Mouse (Mus musculus): ENCODE results near the gene Pycr1. TPM values are rescaled to one million over a fixed set of nuclear protein-coding genes. Genes with fewer than 3 reads are reported as not detected.

Gene Pycr1
- 18.5 and 21.2 TPM in 2 replicates for polyA plus RNA-seq (2014; fragmentation: Nextera tagmentation; extraction: Ambion mirVana)

DNA sequence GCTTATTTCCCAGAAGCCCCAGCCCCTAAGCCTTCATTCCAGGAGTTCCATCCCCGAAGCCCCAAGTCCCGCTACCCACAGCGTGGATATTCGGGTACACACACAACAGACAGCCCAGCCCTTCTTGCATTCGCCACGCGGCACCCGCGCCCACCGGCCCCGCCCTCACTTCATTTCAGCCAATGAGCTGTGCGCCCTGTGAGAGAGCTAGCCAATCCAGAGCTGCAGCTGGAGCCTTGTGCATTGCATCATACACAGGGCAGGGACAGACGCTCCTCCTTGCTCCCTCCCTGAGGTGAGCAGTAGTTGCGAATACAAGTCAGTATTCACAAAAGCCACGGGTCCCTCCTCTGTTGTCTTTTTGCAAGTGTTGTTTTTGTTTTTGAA lies at the start of gene Pycr1:
Gene Pycr1, minus strand, starts transcription at position 169 of the 387 bp plus-strand sequence.
- WGBS, result under 1% methylated on average over 15 of the region's 15 CpGs
- 0 out of 2 replicates have a peak within 1 kb of the TSS, but pooled peaks have one; percentile 13 for H3K27ac ChIP-seq (ENCODE audit: low read depth, low read length)
- H3K4me2 ChIP-seq, result peak within 1 kb of the TSS; percentile 81
- H3K36me3 ChIP-seq (ENCODE audit: control insufficient read depth, insufficient read depth, low read length), result no peaks in the 10 kb centered on the region
- DNase-seq (ENCODE audit: low spot score) (peak; percentile 96), ATAC-seq (replicated peaks; ENCODE audit: low FRiP score) (peak; percentile 99)
- H3K4me1 ChIP-seq (replicated peaks; ENCODE audit: control insufficient read depth, insufficient read depth, low read length), result peaks cover 23% of the 10 kb centered on the region
- peaks cover 23% of the 10 kb centered on the region for H3K27me3 ChIP-seq (replicated peaks; ENCODE audit: control insufficient read depth, insufficient read depth, low read length)
- H3K9ac ChIP-seq (ENCODE audit: low read depth, low read length), result peak within 1 kb of the TSS; percentile 56
- no peaks in the 10 kb centered on the region for H3K9me3 ChIP-seq (ENCODE audit: control insufficient read depth, low read length)
- peak within 1 kb of the TSS; percentile 50 for H3K4me3 ChIP-seq (ENCODE audit: low read depth, low read length)

DNA sequence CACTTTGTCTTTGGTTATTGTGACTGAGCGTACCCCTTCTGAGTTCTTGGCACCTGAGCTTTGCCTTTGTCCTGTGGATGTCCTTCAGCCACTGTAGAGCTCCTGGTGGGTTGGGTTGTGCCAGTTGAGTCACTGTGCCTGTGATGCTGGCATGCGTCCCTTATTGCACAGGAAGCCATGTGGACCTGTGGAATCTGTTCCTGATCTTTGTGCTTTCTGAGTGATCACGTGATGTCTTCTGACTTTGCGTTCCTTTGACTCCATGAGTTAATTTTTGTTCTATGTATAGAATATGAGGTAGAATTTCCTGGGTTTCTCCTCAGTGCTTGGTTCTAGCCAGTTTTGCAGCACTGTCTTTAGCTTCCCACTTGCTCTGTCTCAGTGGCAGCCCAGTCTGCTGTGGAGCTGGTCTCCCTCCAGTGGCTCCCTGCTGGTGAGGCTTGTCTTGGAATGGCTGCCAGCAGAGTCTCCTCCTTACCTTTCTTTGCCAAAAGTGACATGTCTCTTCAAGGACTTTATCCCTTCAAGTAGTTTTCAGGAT lies 49.0 kb upstream of the Pycr1 start:
- H3K9me3 ChIP-seq (ENCODE audit: control insufficient read depth, low read length), result peaks cover 4% of the 10 kb centered on the region; the same call in 1 of the 2 replicates
- no peaks in the 10 kb centered on the region for H3K27me3 ChIP-seq (replicated peaks; ENCODE audit: control insufficient read depth, insufficient read depth, low read length)
- peaks cover 10% of the 10 kb centered on the region; the same call in 1 of the 2 replicates for H3K36me3 ChIP-seq (ENCODE audit: control insufficient read depth, insufficient read depth, low read length)
- DNase-seq (ENCODE audit: low spot score) (no peak), ATAC-seq (replicated peaks; ENCODE audit: low FRiP score) (no peak)
- no peak overlapping the region for H3K4me3 ChIP-seq (ENCODE audit: low read depth, low read length)
- no peak overlapping the region for H3K9ac ChIP-seq (ENCODE audit: low read depth, low read length)
- 89% methylated on average over 4 of the region's 4 CpGs for WGBS
- H3K4me2 ChIP-seq, result no peak overlapping the region
- no peak overlapping the region for H3K27ac ChIP-seq (ENCODE audit: low read depth, low read length)
- 0 out of 2 replicates have a peak, but pooled peaks cover 3% of the 10 kb centered on the region for H3K4me1 ChIP-seq (replicated peaks; ENCODE audit: control insufficient read depth, insufficient read depth, low read length)

DNA sequence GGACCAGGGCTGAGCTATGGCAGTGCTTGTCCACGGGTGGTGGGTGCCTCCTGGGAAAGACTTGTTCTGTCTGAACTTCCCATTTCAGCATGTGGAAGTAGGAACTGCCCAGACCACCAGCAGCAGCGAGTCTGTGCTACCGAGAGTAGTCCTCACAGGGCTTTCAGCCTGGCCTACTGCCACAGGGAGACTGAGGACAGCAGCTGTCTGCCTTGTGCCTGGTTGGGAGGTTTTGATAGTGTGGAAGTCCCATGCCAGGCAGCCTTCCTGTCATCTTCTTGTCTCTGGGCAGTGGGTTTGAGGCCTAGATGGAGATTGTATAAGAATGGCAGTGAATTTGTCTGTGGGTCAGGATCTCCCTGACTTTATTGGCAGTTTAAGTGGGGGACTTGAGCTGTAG lies 45.8 kb upstream of the Pycr1 start:
- Histone ChIP-seq H3K4me3 (ENCODE audit: low read depth, low read length) (no peak overlapping the region), H3K36me3 (ENCODE audit: control insufficient read depth, insufficient read depth, low read length) (peaks cover 11% of the 10 kb centered on the region; the same call in 1 of the 2 replicates), H3K4me2 (no peak overlapping the region), H3K27ac (ENCODE audit: low read depth, low read length) (no peak overlapping the region), H3K9ac (ENCODE audit: low read depth, low read length) (no peak overlapping the region), H3K4me1 (replicated peaks; ENCODE audit: control insufficient read depth, insufficient read depth, low read length) (no peaks in the 10 kb centered on the region), H3K9me3 (ENCODE audit: control insufficient read depth, low read length) (no peaks in the 10 kb centered on the region), H3K27me3 (replicated peaks; ENCODE audit: control insufficient read depth, insufficient read depth, low read length) (no peaks in the 10 kb centered on the region)
- 66% methylated on average over 3 of the region's 3 CpGs for WGBS
- no peak for ATAC-seq (replicated peaks; ENCODE audit: low FRiP score)
- DNase-seq (ENCODE audit: low spot score), result no peak

DNA sequence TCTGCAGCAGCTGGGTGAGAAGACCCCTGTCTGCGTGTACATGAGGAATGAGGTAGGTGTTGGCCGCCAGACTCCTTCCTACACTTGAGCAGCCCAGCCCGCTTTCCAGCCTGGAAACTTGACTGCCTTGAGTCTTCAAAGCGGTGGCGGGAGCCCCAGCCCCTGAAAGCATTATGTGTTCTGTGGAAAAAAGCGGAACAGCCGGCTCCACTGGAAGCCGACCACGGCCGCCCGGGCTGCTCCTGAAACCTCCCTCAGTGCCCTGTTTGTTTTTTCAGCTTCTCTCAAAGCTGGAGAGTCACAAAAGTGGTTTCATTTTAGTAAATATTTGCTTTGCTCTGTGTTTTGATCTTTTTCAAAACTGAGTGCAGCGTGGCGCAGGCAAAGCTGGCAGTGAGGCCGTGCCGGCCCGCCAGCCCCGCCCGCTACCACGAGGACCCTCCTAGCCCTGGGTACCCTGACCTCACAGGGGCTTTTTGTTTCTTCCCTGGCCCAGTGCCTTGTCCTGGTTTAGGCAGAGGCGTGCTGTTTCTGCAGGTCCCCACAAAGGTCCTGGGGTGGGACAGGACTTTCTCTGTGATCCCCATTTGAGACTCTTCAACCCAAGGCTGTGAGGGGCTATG lies 43.2 kb upstream of the Pycr1 start:
- Histone ChIP-seq H3K36me3 (ENCODE audit: control insufficient read depth, insufficient read depth, low read length) (peaks cover 11% of the 10 kb centered on the region; the same call in 1 of the 2 replicates), H3K4me2 (no peak overlapping the region), H3K4me1 (replicated peaks; ENCODE audit: control insufficient read depth, insufficient read depth, low read length) (no peaks in the 10 kb centered on the region), H3K9ac (ENCODE audit: low read depth, low read length) (no peak overlapping the region), H3K27ac (ENCODE audit: low read depth, low read length) (no peak overlapping the region), H3K4me3 (ENCODE audit: low read depth, low read length) (no peak overlapping the region), H3K9me3 (ENCODE audit: control insufficient read depth, low read length) (no peaks in the 10 kb centered on the region), H3K27me3 (replicated peaks; ENCODE audit: control insufficient read depth, insufficient read depth, low read length) (no peaks in the 10 kb centered on the region)
- no peak for DNase-seq (ENCODE audit: low spot score)
- ATAC-seq (replicated peaks; ENCODE audit: low FRiP score), result no peak
- WGBS, result 88% methylated on average over 20 of the region's 20 CpGs

DNA sequence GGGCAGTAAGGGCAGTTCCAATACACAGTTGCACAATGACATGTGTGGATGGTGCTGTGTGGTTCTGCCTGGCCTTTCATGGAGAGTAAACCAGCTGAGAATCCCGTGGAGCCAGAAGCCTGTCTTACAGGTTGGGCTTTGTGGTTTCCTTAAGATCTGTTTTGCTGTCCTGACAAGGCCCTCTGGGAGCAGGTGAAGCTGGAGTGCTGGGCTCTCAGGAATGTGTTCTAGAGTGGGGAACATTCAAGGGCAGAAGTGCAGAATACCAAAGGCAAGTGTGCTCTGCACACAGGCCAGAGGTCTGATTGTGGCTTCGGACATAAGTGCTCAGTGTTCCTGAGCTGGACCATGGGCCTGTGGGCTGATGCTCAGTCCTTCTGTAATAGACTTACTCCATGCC lies 41.1 kb upstream of the Pycr1 start:
- Histone ChIP-seq H3K4me2 (no peak overlapping the region), H3K9ac (ENCODE audit: low read depth, low read length) (no peak overlapping the region), H3K27ac (ENCODE audit: low read depth, low read length) (no peak overlapping the region), H3K27me3 (replicated peaks; ENCODE audit: control insufficient read depth, insufficient read depth, low read length) (no peaks in the 10 kb centered on the region), H3K4me1 (replicated peaks; ENCODE audit: control insufficient read depth, insufficient read depth, low read length) (no peaks in the 10 kb centered on the region), H3K4me3 (ENCODE audit: low read depth, low read length) (no peak overlapping the region), H3K36me3 (ENCODE audit: control insufficient read depth, insufficient read depth, low read length) (peaks cover 15% of the 10 kb centered on the region), H3K9me3 (ENCODE audit: control insufficient read depth, low read length) (no peaks in the 10 kb centered on the region)
- DNase-seq (ENCODE audit: low spot score), result no peak
- 90% methylated on average over 2 of the region's 2 CpGs for WGBS
- ATAC-seq (replicated peaks; ENCODE audit: low FRiP score), result no peak

DNA sequence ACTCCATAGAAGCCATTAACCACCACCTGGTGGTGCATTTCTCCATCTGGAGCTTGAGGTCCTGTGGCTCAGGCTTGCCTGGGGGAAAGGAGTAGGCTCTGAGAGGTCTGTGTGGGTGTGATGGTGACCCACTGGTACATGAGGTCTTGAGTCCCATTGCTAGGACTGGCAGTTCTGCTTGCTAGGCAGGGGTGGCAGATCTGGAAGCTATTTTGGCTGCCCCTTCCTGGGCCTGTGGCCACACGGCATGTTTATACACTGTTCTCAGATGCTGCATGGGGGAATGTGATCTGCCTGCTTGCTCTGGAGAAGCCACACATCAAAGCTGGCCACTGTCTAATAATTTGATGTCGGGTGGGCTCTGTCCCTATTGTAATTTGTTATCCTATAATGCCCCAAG lies 40.5 kb upstream of the Pycr1 start:
- Histone ChIP-seq H3K4me2 (no peak overlapping the region), H3K9ac (ENCODE audit: low read depth, low read length) (no peak overlapping the region), H3K4me3 (ENCODE audit: low read depth, low read length) (no peak overlapping the region), H3K36me3 (ENCODE audit: control insufficient read depth, insufficient read depth, low read length) (peaks cover 12% of the 10 kb centered on the region), H3K27ac (ENCODE audit: low read depth, low read length) (no peak overlapping the region), H3K9me3 (ENCODE audit: control insufficient read depth, low read length) (no peaks in the 10 kb centered on the region), H3K27me3 (replicated peaks; ENCODE audit: control insufficient read depth, insufficient read depth, low read length) (no peaks in the 10 kb centered on the region), H3K4me1 (replicated peaks; ENCODE audit: control insufficient read depth, insufficient read depth, low read length) (no peaks in the 10 kb centered on the region)
- ATAC-seq (replicated peaks; ENCODE audit: low FRiP score), result no peak
- 86% methylated on average over 2 of the region's 2 CpGs for WGBS
- no peak for DNase-seq (ENCODE audit: low spot score)

DNA sequence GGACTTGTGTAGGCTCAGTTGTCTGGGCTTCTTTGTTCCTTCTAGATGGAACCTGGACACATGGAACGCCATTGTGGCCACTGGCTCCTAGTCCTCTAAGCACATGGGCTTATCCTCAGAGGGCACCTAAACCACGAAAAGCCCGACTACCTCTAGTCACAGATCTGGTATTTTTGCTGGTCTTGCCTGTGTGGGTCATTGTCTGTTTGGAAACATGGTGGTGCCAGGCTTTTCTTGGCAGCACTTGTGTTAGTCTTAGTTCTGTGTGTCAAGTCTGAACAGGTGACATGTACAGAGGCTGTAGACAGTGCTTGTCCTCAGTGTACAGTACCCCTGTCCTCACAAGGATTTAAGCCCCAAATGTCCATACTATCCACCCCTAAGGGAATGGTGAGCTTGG lies 40.0 kb upstream of the Pycr1 start:
- Histone ChIP-seq H3K9ac (ENCODE audit: low read depth, low read length) (no peak overlapping the region), H3K36me3 (ENCODE audit: control insufficient read depth, insufficient read depth, low read length) (peaks cover 10% of the 10 kb centered on the region), H3K4me1 (replicated peaks; ENCODE audit: control insufficient read depth, insufficient read depth, low read length) (no peaks in the 10 kb centered on the region), H3K4me3 (ENCODE audit: low read depth, low read length) (no peak overlapping the region), H3K27ac (ENCODE audit: low read depth, low read length) (no peak overlapping the region), H3K9me3 (ENCODE audit: control insufficient read depth, low read length) (no peaks in the 10 kb centered on the region), H3K4me2 (no peak overlapping the region), H3K27me3 (replicated peaks; ENCODE audit: control insufficient read depth, insufficient read depth, low read length) (no peaks in the 10 kb centered on the region)
- DNase-seq (ENCODE audit: low spot score) (no peak), ATAC-seq (replicated peaks; ENCODE audit: low FRiP score) (no peak)
- WGBS, result 77% methylated on average over 3 of the region's 3 CpGs

DNA sequence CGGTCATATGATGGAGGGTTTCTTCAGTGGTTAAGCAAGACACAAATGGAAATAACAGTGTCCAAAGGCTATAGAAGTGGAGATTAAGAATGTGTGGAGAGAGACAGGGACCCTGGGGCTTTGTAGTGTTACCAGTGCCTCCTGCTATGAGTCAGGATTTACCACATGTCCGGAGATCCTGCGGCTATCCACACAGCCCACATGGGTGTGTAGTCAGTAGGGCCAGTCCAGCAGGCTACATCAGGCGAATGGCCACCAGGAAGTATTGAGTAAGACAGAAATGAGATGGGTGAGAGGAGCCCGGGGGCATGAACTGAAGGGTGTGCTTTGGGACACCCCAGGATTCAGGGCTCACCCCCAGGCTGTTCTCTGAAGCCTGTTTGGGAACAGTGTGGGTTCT lies 39.1 kb upstream of the Pycr1 start:
- no peaks in the 10 kb centered on the region for H3K27me3 ChIP-seq (replicated peaks; ENCODE audit: control insufficient read depth, insufficient read depth, low read length)
- H3K4me1 ChIP-seq (replicated peaks; ENCODE audit: control insufficient read depth, insufficient read depth, low read length), result no peaks in the 10 kb centered on the region
- H3K27ac ChIP-seq (ENCODE audit: low read depth, low read length), result no peak overlapping the region
- ATAC-seq (replicated peaks; ENCODE audit: low FRiP score) (no peak), DNase-seq (ENCODE audit: low spot score) (no peak)
- H3K9me3 ChIP-seq (ENCODE audit: control insufficient read depth, low read length), result no peaks in the 10 kb centered on the region
- no peak overlapping the region for H3K9ac ChIP-seq (ENCODE audit: low read depth, low read length)
- no peak overlapping the region for H3K4me2 ChIP-seq
- peaks cover 14% of the 10 kb centered on the region for H3K36me3 ChIP-seq (ENCODE audit: control insufficient read depth, insufficient read depth, low read length)
- no peak overlapping the region for H3K4me3 ChIP-seq (ENCODE audit: low read depth, low read length)
- WGBS, result 89% methylated on average over 5 of the region's 5 CpGs

DNA sequence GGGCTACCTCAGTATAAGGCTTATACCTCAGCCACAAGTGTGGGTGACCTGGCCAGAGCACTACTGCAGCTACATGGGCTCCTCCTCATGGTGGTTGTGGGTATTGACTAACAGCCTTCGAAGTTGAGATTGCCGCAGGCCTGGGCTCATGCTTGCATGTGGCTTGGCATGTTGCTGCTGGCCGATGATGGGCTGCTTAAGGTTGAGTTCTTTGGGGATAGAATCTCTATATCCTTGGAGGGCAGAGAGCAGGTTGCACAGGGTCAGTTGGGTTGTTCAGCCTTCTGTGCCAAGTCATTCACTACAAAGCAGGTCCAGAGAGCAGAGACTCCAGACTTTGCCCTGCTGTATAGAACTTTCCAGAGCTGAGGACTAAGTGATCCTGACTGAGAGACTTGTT lies 36.3 kb upstream of the Pycr1 start:
- WGBS, result 85% methylated on average over 3 of the region's 3 CpGs
- no peak for ATAC-seq (replicated peaks; ENCODE audit: low FRiP score)
- DNase-seq (ENCODE audit: low spot score), result no peak
- no peaks in the 10 kb centered on the region for H3K4me1 ChIP-seq (replicated peaks; ENCODE audit: control insufficient read depth, insufficient read depth, low read length)
- no peak overlapping the region for H3K4me2 ChIP-seq
- H3K9ac ChIP-seq (ENCODE audit: low read depth, low read length), result no peak overlapping the region
- H3K9me3 ChIP-seq (ENCODE audit: control insufficient read depth, low read length), result no peaks in the 10 kb centered on the region
- H3K4me3 ChIP-seq (ENCODE audit: low read depth, low read length), result no peak overlapping the region
- H3K36me3 ChIP-seq (ENCODE audit: control insufficient read depth, insufficient read depth, low read length), result peaks cover 12% of the 10 kb centered on the region
- H3K27me3 ChIP-seq (replicated peaks; ENCODE audit: control insufficient read depth, insufficient read depth, low read length), result no peaks in the 10 kb centered on the region
- no peak overlapping the region for H3K27ac ChIP-seq (ENCODE audit: low read depth, low read length)
